Mouse (Mus musculus) C2C12 (cell line): ENCODE data around the gene Gm9821. TPM values are rescaled to one million over a fixed set of nuclear protein-coding genes. Genes with fewer than 3 reads are reported as not detected.

Source experiments
- H3K27me3 ChIP-seq: one replicate; pipeline ENCODE4 v1.6.1; 2011; ENCODE audit not compliant: control insufficient read depth, insufficient read depth, insufficient read length
- H3K36me3 ChIP-seq: one replicate; pipeline ENCODE4 v1.6.1; 2011; ENCODE audit not compliant: control insufficient read depth, insufficient read depth
- H3K4me3 ChIP-seq: one replicate; pipeline ENCODE4 v1.5.1; 2011; ENCODE audit warnings: mild to moderate bottlenecking, control low read depth; ENCODE audit not compliant: poor library complexity, insufficient read depth, severe bottlenecking
- H3K79me2 ChIP-seq: one replicate; pipeline ENCODE4 v1.6.1; 2011; ENCODE audit not compliant: control insufficient read depth, insufficient read depth
- H3K79me3 ChIP-seq: one replicate; pipeline ENCODE4 v1.6.1; 2011; ENCODE audit warnings: low read depth, control low read depth
- H3ac ChIP-seq: one replicate; pipeline ENCODE3; 2011; ENCODE audit warnings: low read depth; ENCODE audit not compliant: control insufficient read depth, insufficient read length
- CEBPB ChIP-seq: IDR thresholded peaks from one replicate; pipeline ENCODE4 v1.6.1; 2011; ENCODE audit warnings: low read depth, mild to moderate bottlenecking, control low read depth, moderate library complexity
- CTCF ChIP-seq: IDR thresholded peaks from one replicate; pipeline ENCODE4 v1.5.1; 2011; ENCODE audit not compliant: control insufficient read depth, insufficient read depth, insufficient read length
- FOSL1 ChIP-seq: IDR thresholded peaks from one replicate; pipeline ENCODE4 v1.8.0; 2011; ENCODE audit warnings: mild to moderate bottlenecking, low read length; ENCODE audit not compliant: poor library complexity, insufficient read depth, severe bottlenecking
- MAX ChIP-seq: IDR thresholded peaks from one replicate; pipeline ENCODE4 v1.6.1; 2011; ENCODE audit warnings: mild to moderate bottlenecking, control low read depth
- MYOD1 ChIP-seq: IDR thresholded peaks from one replicate; pipeline ENCODE4 v1.6.1; 2011; ENCODE audit warnings: low read depth; ENCODE audit not compliant: control insufficient read depth, insufficient read length
- MYOG ChIP-seq: IDR thresholded peaks from one replicate; pipeline ENCODE4 v1.6.1; 2011; ENCODE audit not compliant: control insufficient read depth, insufficient read length; ENCODE audit errors: extremely low read depth
- USF1 ChIP-seq: IDR thresholded peaks from one replicate; pipeline ENCODE4 v1.6.1; 2011; ENCODE audit warnings: low read depth, mild to moderate bottlenecking, control low read depth, moderate library complexity
- polyA plus RNA-seq: library from polyadenylated mRNA; unstranded; fragments of >200 nt; fragmentation: generic; extraction: Trizol; gene quantifications from one replicate; pipeline ENCODE4 v1.2.1, GENCODE M21; 2012; ENCODE audit warnings: missing spikeins

The Gm9821 gene
- polyA plus RNA-seq, 1 experiment: 0.43 TPM

GRCm38 (mm10) chr2:91939303-91939935 is 6.1 kb upstream of the Gm9821 start:
- H3K79me2 ChIP-seq: peaks cover 6% of the 10 kb centered on the region
- no peak overlapping the region for H3ac ChIP-seq
- no peaks in the 10 kb centered on the region for H3K27me3 ChIP-seq
- H3K4me3 ChIP-seq: no peak overlapping the region
- no peaks in the 10 kb centered on the region for H3K79me3 ChIP-seq
- H3K36me3 ChIP-seq: peaks cover 40% of the 10 kb centered on the region
- TF ChIP-seq USF1: no peak
- no peak for TF ChIP-seq CTCF
- TF ChIP-seq MYOD1: no peak
- no peak for TF ChIP-seq MAX
- TF ChIP-seq CEBPB: no peak
- TF ChIP-seq MYOG: no peak

- H3K27me3 ChIP-seq: no peaks in the 10 kb centered on the region
- H3ac ChIP-seq: no peak overlapping the region
- H3K36me3 ChIP-seq: peaks cover 20% of the 10 kb centered on the region
- H3K79me2 ChIP-seq: peaks cover 30% of the 10 kb centered on the region
- peaks cover 3% of the 10 kb centered on the region for H3K79me3 ChIP-seq
- H3K4me3 ChIP-seq: no peak overlapping the region
- TF ChIP-seq MYOD1 (no peak), MYOG (no peak), FOSL1 (no peak), MAX (no peak), CTCF (no peak), USF1 (no peak), CEBPB (no peak)
These were observed 3.1 kb upstream of the Gm9821 start for GRCm38 (mm10) chr2:91942356-91942755.

GRCm38 (mm10) chr2:91944170-91944950 is 1.1 kb upstream of the Gm9821 start:
- TF ChIP-seq CTCF: peak; percentile 96
- no peak for TF ChIP-seq MAX
- Histone ChIP-seq H3ac (no peak overlapping the region), H3K27me3 (no peaks in the 10 kb centered on the region), H3K4me3 (no peak overlapping the region), H3K79me2 (peaks cover 45% of the 10 kb centered on the region), H3K79me3 (peaks cover 7% of the 10 kb centered on the region), H3K36me3 (peaks cover 9% of the 10 kb centered on the region)

- peaks cover 4% of the 10 kb centered on the region for H3K36me3 ChIP-seq
- no peak overlapping the region for H3K4me3 ChIP-seq
- no peaks in the 10 kb centered on the region for H3K27me3 ChIP-seq
- TF ChIP-seq CTCF (no peak), MYOD1 (no peak), CEBPB (no peak), FOSL1 (no peak), MYOG (no peak), USF1 (no peak), MAX (no peak)
- peaks cover 66% of the 10 kb centered on the region for H3K79me2 ChIP-seq
- peaks cover 15% of the 10 kb centered on the region for H3K79me3 ChIP-seq
- H3ac ChIP-seq: no peak overlapping the region
These were observed 1.3 kb downstream of the Gm9821 start for GRCm38 (mm10) chr2:91946836-91947235.

DNA sequence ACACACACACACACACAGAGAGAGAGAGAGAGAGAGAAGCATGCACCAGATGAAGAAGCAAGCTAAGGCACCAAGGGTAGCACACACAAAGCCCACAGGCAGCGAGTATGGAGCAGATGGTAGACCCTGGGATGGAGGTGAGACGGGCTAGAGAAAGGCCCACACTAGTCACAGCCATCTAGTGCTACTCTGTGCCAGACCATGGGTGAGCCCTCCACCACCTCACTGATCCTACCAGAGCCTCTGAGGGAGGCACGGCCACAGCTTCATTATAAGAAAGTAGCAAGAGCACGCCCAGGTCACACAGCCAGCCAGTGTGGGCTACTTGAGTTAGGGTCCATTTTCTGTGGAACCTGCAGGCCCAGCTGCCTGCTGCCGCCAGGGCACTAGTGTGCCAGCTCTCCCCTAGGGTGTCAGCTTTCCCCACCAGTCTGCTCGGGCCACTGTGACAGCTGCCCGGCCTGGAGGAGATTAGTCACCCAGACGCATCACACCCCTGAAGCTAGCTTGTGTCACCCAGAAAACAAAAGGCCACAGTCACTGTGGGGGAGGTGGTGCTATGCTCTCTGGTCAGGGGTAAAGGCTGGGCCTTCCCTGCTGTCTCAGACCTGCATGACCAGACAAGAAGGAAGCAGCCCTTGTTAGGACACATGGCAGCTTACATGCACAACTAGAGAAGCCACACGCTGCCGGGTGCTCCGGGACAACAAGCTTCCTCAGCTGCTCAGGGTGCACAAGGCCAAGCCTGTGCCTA is 2.1 kb downstream of the Gm9821 start:
- Histone ChIP-seq H3K27me3 (no peaks in the 10 kb centered on the region), H3ac (peak overlapping the region; percentile 33), H3K36me3 (no peaks in the 10 kb centered on the region), H3K79me3 (peaks cover 19% of the 10 kb centered on the region), H3K4me3 (no peak overlapping the region), H3K79me2 (peaks cover 70% of the 10 kb centered on the region)
- TF ChIP-seq FOSL1 (no peak), MYOD1 (peak; percentile 94), MAX (peak; percentile 86)

DNA sequence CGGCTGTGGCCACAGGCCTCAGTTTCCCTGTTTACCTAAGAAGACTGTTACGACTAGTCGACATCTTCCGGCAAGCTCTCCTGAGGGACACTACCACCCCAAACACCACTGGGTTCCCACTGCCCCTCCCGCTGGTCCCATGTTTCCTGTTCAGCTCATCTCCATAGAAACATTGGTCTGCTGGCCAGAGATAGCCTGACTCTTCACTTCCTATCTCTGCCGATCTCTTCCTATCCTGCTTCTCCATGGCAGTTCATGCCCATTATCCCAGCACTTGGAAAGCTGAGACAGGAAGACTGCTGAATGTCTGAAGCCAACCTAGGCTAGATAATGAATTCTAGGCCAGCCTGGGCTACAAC is 2.6 kb downstream of the Gm9821 start:
- H3K36me3 ChIP-seq: no peaks in the 10 kb centered on the region
- H3K79me3 ChIP-seq: peaks cover 19% of the 10 kb centered on the region
- no peaks in the 10 kb centered on the region for H3K27me3 ChIP-seq
- no peak overlapping the region for H3K4me3 ChIP-seq
- peaks cover 72% of the 10 kb centered on the region for H3K79me2 ChIP-seq
- H3ac ChIP-seq: peak overlapping the region; percentile 33
- TF ChIP-seq MYOG (no peak), MAX (no peak), FOSL1 (no peak), MYOD1 (no peak), CTCF (no peak), USF1 (no peak), CEBPB (no peak)
